Mouse (Mus musculus) forebrain, embryonic 15.5 days (tissue): ENCODE results near the gene Gm28553. TPM values are rescaled to one million over a fixed set of nuclear protein-coding genes. Genes with fewer than 3 reads are reported as not detected.
"Not testable (repeated sequence)": the region's sequence is repeated elsewhere in the genome, so short reads cannot be mapped to it uniquely, and the experiment has no call there.

Experiments used
- ATAC-seq: fragments of 200-750 bp; cut with Nextera tagmentation; replicated peaks from 2 replicates; pipeline ENCODE4 v1.8.0; 2017; ENCODE audit warnings: mild to moderate bottlenecking, moderate TSS enrichment, moderate library complexity
- H3K27ac ChIP-seq: fragments of 300-500 bp; sonication (generic); replicated peaks from 2 replicates; pipeline ENCODE4 v1.5.1; 2015; ENCODE audit warnings: mild to moderate bottlenecking, inconsistent platforms
- H3K27me3 ChIP-seq: fragments of 300-500 bp; sonication (generic); 2 replicates; pipeline ENCODE4 v1.6.1; 2015; ENCODE audit warnings: inconsistent platforms
- H3K36me3 ChIP-seq: fragments of 300-500 bp; sonication (generic); 2 replicates; pipeline ENCODE4 v1.6.1; 2015; ENCODE audit warnings: mild to moderate bottlenecking, inconsistent platforms
- H3K4me1 ChIP-seq: fragments of 300-500 bp; sonication (generic); 2 replicates; pipeline ENCODE4 v1.6.1; 2015; ENCODE audit warnings: inconsistent platforms
- H3K4me2 ChIP-seq: fragments of 300-500 bp; sonication (generic); replicated peaks from 2 replicates; pipeline ENCODE4 v1.6.1; 2015; ENCODE audit warnings: mild to moderate bottlenecking, inconsistent platforms
- H3K4me3 ChIP-seq: fragments of 300-500 bp; sonication (generic); 2 replicates; pipeline ENCODE4 v1.5.1; 2015; ENCODE audit warnings: mild to moderate bottlenecking, inconsistent platforms
- H3K9ac ChIP-seq: fragments of 300-500 bp; sonication (generic); replicated peaks from 2 replicates; pipeline ENCODE4 v1.6.1; 2015; ENCODE audit warnings: mild to moderate bottlenecking, inconsistent platforms
- H3K9me3 ChIP-seq: fragments of 300-500 bp; sonication (generic); 2 replicates; pipeline ENCODE4 v1.6.1; 2016; ENCODE audit warnings: inconsistent platforms
- WGBS: fragments of 180-500 bp; shearing (Covaris S2); methylation state at CpG from one replicate; pipeline ENCODE4 v1.1.7; 2015; ENCODE audit warnings: mixed read lengths; 5-methylcytosine and 5-hydroxymethylcytosine counted together
- polyA plus RNA-seq: library from polyadenylated mRNA; unstranded; fragments of >200 nt; fragmentation: Nextera tagmentation; extraction: Ambion mirVana; gene quantifications from 2 replicates; pipeline ENCODE4 v1.2.1, GENCODE M21; 2015

Gene Gm28553
- not detected in 2 replicates for polyA plus RNA-seq

- not testable (repeated sequence) for H3K4me3 ChIP-seq, ATAC-seq, H3K9ac ChIP-seq, H3K27ac ChIP-seq, H3K9me3 ChIP-seq, H3K27me3 ChIP-seq, H3K4me1 ChIP-seq, H3K36me3 ChIP-seq, H3K4me2 ChIP-seq
- no CpG with 5 or more reads among the region's 5 CpGs for WGBS
Observed at GRCm38 (mm10) chrY:48856197-48856596, at the start of gene Gm28553. Gene Gm28553 (plus strand): TSS chrY:48856497.
